Mouse (Mus musculus): ENCODE measurements around the gene Tpp2. TPM values are rescaled to one million over a fixed set of nuclear protein-coding genes. Genes with fewer than 3 reads are reported as not detected.
A peak's percentile ranks its signal among the peaks of the same experiment; 100 is the strongest.
"Not testable (repeated sequence)": the region's sequence is repeated elsewhere in the genome, so short reads cannot be mapped to it uniquely, and the experiment has no call there.

Gene Tpp2
- polyA plus RNA-seq, 1 experiment from 2014 or later: 77.7 TPM

DNA sequence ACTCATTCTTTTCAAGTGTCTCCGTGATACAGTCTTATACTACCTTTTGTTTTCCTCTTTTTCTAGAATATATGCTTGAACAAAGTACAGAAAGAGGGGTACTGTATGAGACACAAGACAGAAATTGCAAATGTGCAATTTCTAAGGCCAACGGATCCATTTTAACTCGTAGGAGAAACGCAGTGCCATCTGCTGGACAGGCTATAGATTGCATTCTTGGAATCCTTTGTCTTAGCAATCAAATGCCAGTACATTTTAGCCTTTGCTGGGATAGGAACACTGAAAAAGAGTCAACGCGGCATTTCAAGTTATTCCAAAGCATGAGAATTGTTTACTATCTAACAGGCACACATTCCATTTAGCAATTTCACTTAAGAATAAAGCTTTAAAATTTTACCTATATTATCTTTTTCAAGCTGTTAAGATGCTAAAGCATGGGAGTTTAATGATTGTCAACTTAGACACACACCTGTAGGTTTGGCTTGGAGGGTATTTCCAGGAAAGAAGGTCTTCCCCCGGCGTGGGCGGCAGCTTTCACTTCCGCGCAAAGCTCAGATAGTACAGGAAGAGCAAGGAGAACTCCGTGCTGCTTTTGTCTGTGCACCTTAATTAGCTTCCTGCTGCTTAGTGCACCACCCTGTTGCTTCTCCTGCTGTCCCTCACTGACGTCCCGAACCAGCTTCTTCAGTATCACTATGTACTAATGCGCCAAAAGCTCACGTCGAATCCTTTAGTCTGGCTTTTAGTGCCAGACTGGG is 108.5 kb downstream of the Tpp2 start:
- Histone ChIP-seq H3K4me1 (no peaks in the 10 kb centered on the region), H3K27ac (peak overlapping the region; percentile 82), H3K9me3 (replicated peaks) (no peaks in the 10 kb centered on the region), H3K36me3 (no peaks in the 10 kb centered on the region), H3K4me3 (peak overlapping the region; percentile 52), H3K27me3 (ENCODE audit: low read depth, poor library complexity, severe bottlenecking) (no peaks in the 10 kb centered on the region)
- WGBS: 4% methylated on average over 17 of the region's 17 CpGs
- DNase-seq (ENCODE audit: low spot score): peak; percentile 74

DNA sequence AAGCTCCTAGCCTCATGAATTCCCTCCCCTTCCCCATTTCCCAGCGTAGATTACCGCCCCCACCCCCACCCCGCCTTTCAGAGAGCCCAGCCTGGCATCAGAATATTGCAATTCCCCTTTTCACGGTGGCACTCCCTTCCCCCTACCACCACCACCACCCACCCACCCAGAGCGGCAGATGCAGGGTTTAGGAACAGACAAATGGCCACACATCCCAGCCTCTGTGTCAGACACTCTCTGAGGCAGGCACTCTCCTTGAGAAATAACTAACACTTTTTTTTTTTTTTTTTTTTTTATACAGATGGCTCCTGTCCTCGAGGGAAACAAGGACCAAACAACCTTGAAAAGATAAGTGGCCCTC is 109.1 kb downstream of the Tpp2 start:
- H3K27me3 ChIP-seq (ENCODE audit: low read depth, poor library complexity, severe bottlenecking): no peaks in the 10 kb centered on the region
- no peaks in the 10 kb centered on the region for H3K4me1 ChIP-seq
- H3K36me3 ChIP-seq: no peaks in the 10 kb centered on the region
- WGBS: 2% methylated on average over 6 of the region's 6 CpGs
- H3K9me3 ChIP-seq (replicated peaks): no peaks in the 10 kb centered on the region
- peak overlapping the region; percentile 52 for H3K4me3 ChIP-seq
- peak overlapping the region; percentile 82 for H3K27ac ChIP-seq
- no peak for DNase-seq (ENCODE audit: low spot score)

GRCm38 (mm10) chr1:44045689-44046088 is 112.2 kb downstream of the Tpp2 start:
- 91% methylated on average over 5 of the region's 5 CpGs for WGBS
- H3K36me3 ChIP-seq; DNase-seq (ENCODE audit: low spot score); H3K9me3 ChIP-seq (replicated peaks); H3K27me3 ChIP-seq (ENCODE audit: low read depth, poor library complexity, severe bottlenecking); H3K4me1 ChIP-seq; H3K4me3 ChIP-seq; H3K27ac ChIP-seq: not testable (repeated sequence)

DNA sequence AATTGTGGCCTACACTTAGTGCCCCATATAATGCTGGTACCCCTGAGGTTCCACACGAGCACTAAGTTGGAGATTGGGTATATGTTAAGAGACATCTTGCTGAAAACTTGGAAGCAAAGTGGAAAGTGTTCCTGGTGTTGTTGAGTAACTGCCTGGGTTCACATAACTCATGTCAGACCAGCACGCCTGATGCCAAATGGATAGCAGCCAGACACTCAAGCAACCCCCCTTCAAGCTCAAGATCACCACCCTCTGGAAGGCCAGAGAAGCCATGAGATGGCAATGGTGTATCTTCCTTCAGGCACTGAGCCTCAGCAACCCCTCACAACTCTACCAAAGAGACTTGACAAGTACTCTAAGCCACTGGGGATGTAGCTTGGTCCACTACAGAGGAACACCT is 113.1 kb downstream of the Tpp2 start:
- Histone ChIP-seq H3K4me1 (no peaks in the 10 kb centered on the region), H3K27me3 (ENCODE audit: low read depth, poor library complexity, severe bottlenecking) (no peaks in the 10 kb centered on the region), H3K4me3 (no peak overlapping the region), H3K36me3 (no peaks in the 10 kb centered on the region), H3K9me3 (replicated peaks) (no peaks in the 10 kb centered on the region), H3K27ac (no peak overlapping the region)
- DNase-seq (ENCODE audit: low spot score): no peak
- WGBS: 86% methylated on average over 2 of the region's 2 CpGs

Small RNA genes lying within 50 kb of the gene (microRNA-seq; reads per million reads assigned to microRNA genes)
- not detected for gene Gm24180

Other genes starting within 250 kb of the Tpp2 start
- gene 1500015O10Rik, start 203.0 kb upstream of the Tpp2 start, polyA plus RNA-seq (2016; fragmentation: Nextera tagmentation; extraction: Ambion mirVana): not detected in 2 replicates
- gene Uxs1, start 105.8 kb upstream of the Tpp2 start, polyA plus RNA-seq (2016; fragmentation: Nextera tagmentation; extraction: Ambion mirVana): 21.2 and 22.5 TPM in 2 replicates
- 0.31 and 0.58 TPM in 2 replicates for gene Mettl21c, start 86.4 kb downstream of the Tpp2 start, polyA plus RNA-seq (2016; fragmentation: Nextera tagmentation; extraction: Ambion mirVana)
- gene Gm8251, start 128.3 kb downstream of the Tpp2 start, polyA plus RNA-seq (2016; fragmentation: Nextera tagmentation; extraction: Ambion mirVana): 0.03 and 0.11 TPM in 2 replicates
- 92.5 and 111 TPM in 2 replicates for gene Tex30, start 168.8 kb downstream of the Tpp2 start, polyA plus RNA-seq (2016; fragmentation: Nextera tagmentation; extraction: Ambion mirVana)
- gene Kdelc1, start 185.2 kb downstream of the Tpp2 start, polyA plus RNA-seq (2016; fragmentation: Nextera tagmentation; extraction: Ambion mirVana): 77.8 and 80.8 TPM in 2 replicates
- gene Bivm, start 185.3 kb downstream of the Tpp2 start, polyA plus RNA-seq (2016; fragmentation: Nextera tagmentation; extraction: Ambion mirVana): 26.5 and 28.3 TPM in 2 replicates
- gene Ercc5, start 214.1 kb downstream of the Tpp2 start, polyA plus RNA-seq (2016; fragmentation: Nextera tagmentation; extraction: Ambion mirVana): 19.3 and 21.7 TPM in 2 replicates